Mouse (Mus musculus) embryonic fibroblast, embryonic 13.5 days (primary cell): ENCODE data around the gene Spata1.

Source experiments
- CTCF ChIP-seq: IDR thresholded peaks from 2 replicates; pipeline ENCODE4 v1.5.1; 2011; ENCODE audit warnings: mild to moderate bottlenecking, control low read depth, low read length, moderate library complexity, borderline replicate concordance; ENCODE audit not compliant: insufficient read depth
- POLR2A ChIP-seq: IDR thresholded peaks from 2 replicates; pipeline ENCODE4 v1.6.1; 2011; ENCODE audit warnings: low read depth, mild to moderate bottlenecking, control low read depth, low read length, moderate library complexity

DNA sequence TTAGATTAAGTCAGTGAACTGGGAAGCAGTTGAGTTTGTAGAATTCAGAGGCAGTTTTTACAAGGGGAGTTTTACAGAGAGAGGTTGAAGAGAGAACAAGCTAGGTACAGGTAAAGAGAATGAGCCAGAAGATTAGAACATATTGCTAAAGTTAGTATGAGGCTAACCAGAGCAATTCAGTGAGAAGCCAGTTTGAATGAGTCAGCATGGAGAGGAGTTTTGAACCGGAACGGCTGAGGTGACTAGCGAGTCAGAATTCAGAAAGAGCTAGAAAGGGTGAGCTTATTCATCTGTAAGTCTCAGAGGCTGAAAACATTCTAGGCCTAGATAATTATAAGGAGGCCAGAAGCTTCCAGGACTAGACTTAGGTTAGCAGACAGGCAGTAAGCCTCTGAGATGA lies 25.1 kb downstream of the Spata1 start:
- no peak for TF ChIP-seq CTCF
- no peak for TF ChIP-seq POLR2A
